Mouse (Mus musculus) layer of hippocampus, adult 2 months (tissue): ENCODE measurements around the gene H2al1h. TPM values are rescaled to one million over a fixed set of nuclear protein-coding genes. Genes with fewer than 3 reads are reported as not detected.
"Not testable (repeated sequence)": the region's sequence is repeated elsewhere in the genome, so short reads cannot be mapped to it uniquely, and the experiment has no call there.

ENCODE experiments used
- DNase-seq, 2 experiments: peaks; one replicate each; pipeline ENCODE4 v3.0.0; 2022; ENCODE audit warnings: low spot score in 2 of 2
- H3K27ac ChIP-seq: fragments of 200-600 bp; 2 replicates; pipeline ENCODE4 v1.8.1; 2022
- H3K4me3 ChIP-seq: fragments of 200-600 bp; 2 replicates; pipeline ENCODE4 v1.8.1; 2022; ENCODE audit warnings: mild to moderate bottlenecking
- CTCF ChIP-seq: fragments of 200-600 bp; conservative IDR thresholded peaks from 2 replicates; pipeline ENCODE4 v1.8.1; 2022; ENCODE audit warnings: antibody characterized with exemption, mild to moderate bottlenecking, moderate library complexity
- long read RNA-seq, 2 experiments: library from polyadenylated mRNA; stranded (forward); transcript quantifications; one replicate each; pipeline ENCODE4 v2.0.0; 2021; ENCODE audit warnings: borderline mapping rate in 2 of 2
- total RNA-seq, 2 experiments: library from RNA; stranded (reverse); gene quantifications; 2 replicates each; pipeline ENCODE4 v1.2.3; 2021

The H2al1h gene
- total RNA-seq = not detected
- long read RNA-seq, experiment 1 = 0 reads
- long read RNA-seq, experiment 2 = 0 reads

DNA sequence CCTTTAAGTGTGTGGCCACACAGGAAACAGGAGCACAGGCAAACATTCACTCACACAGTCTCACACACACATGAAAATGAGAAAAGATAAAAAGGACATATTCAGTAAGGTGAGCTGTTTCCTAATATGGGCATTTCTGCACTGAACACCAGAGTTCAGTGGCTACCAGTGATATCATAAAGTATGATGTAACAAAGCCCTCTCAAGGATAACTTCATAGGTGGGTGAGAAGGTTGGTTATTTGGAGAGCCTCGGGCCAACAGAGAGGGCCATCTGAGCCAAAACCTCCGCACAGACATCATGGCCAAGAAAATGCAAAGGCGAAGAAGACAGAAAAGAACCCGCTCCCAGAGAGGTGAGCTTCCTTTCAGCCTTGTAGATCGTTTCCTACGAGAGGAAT is at the start of gene H2al1h:
TSS of gene H2al1h (plus strand) at position 301 of the 400 bp plus-strand sequence.
- not testable (repeated sequence) for DNase-seq, H3K27ac ChIP-seq, H3K4me3 ChIP-seq

DNA sequence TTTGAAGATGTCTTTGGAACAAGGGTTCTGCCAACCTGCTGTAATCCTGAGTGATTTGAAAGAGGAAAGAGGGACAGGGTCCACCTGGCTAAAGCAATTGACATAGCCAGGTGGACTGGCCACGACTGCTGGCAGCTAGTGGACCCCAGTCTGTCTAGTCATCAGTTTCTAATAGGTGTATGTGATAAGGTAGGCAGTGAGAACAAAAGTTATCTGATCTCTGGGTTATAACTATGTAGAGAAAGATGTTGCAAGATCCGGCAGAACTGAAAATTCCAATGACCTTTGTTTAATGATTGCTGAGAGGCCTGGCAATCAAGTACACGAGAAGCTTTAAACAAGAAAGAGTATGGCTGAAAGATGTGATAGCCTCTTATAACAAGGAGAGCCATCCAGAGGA is 48.1 kb upstream of the H2al1h start:
- Histone ChIP-seq H3K27ac (no peak overlapping the region), H3K4me3 (no peak overlapping the region)
- TF ChIP-seq CTCF = no peak
- no peak for DNase-seq

DNA sequence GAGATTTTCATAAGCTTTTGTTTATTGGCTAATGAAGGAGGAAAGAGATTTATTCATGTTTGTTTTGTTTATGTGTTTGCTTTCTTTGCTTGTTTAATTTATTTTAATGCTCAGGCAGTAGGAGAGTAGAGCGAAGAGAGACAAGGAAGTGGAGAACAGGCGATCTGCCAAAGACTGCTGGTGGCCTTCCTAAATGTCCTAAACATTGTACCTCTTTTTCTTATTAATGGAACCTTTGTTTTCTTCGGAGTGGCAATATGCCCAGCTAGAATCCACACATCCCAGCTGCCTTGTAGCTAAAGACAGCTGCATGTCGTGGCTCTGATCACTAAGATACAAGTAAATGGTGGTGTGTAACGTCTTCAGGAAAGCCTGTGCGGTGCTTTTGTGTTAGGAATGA is 44.2 kb upstream of the H2al1h start:
- DNase-seq = no peak
- no peak overlapping the region for H3K27ac ChIP-seq
- TF ChIP-seq CTCF = no peak

DNA sequence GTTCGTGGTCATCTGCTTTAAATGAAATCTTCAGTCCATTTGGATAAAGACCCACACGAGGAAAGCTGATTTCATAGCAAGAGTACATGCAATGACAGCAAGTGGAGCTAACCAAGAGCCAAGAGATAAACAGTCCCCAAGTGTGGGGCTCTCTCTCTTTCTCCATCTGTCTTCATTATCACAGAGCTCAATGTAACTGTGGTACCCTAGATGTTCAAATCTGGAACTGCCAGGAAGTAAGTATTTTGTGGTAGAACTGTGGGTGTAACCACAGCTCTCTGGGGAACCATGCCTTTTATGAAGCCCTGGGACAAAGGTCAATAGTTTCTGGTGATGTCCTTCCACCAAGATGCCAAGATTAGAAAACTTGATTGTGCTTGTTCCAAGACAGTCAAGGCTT is 40.6 kb upstream of the H2al1h start:
- no peak overlapping the region for H3K27ac ChIP-seq
- H3K4me3 ChIP-seq = no peak overlapping the region
- no peak for DNase-seq
- no peak for TF ChIP-seq CTCF

More for the DNA sequence above, 44.2 kb upstream of the H2al1h start:
- no peak overlapping the region for H3K4me3 ChIP-seq

DNA sequence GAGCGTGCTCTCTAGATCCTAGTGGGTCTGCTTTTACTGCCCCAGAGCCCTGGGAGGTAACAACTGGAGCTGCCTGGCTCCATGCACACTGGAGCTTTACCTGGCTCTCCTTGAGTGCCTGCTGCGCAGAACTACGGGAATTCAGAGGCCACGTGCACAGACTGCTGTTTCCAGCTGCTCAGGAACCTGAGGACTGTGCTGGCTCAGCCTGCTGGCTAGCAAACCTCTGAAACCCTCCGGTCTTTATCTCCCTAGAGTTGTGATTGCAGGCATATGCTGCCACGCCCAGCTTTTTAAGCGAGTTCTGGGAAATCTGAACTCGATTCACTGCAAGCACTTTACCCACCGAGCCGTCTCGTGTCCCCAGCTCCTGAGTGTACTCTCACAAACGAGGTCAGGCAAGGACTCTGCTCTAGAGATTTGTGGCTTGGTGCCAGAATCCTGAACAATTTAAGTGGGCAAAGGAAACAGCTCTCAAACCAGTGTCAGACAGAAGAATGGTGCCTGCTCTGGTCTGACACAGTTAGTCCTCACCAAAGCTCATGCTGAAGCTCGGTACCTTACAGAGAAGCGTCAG is 32.9 kb upstream of the H2al1h start:
- TF ChIP-seq CTCF = no peak
- no peak overlapping the region for H3K4me3 ChIP-seq
- no peak overlapping the region for H3K27ac ChIP-seq
- DNase-seq = no peak

DNA sequence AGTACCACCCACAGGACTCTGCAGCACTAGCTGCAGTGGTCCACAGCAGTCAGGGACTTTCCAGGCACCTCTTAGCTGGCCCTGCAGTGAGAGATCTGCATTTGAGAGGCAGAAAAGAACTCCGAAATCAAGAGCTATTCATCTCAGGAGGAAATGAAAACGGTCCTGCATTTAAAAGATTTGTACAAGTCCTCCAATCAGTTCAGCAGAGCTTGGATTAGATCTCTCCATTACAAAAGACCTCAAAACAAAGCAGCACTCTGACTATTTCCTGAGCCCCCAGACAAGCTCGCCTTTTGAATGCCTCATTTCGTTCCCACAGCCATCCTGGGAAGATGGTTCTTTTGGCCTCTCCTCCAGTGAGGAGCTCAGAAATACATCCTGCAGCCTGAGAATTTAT is 32.0 kb upstream of the H2al1h start:
- DNase-seq = no peak
- TF ChIP-seq CTCF = no peak
- no peak overlapping the region for H3K4me3 ChIP-seq
- no peak overlapping the region for H3K27ac ChIP-seq

DNA sequence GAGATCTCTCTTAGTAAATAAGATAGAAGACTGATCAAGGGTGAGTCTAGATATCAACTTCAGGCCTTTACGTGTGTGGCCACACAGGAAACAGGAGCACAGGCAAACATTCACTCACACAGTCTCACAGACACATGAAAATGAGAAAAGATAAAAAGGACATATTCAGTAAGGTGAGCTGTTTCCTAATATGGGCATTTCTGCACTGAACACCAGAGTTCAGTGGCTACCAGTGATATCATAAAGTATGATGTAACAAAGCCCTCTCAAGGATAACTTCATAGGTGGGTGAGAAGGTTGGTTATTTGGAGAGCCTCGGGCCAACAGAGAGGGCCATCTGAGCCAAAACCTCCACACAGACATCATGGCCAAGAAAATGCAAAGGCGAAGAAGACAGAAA is 22.3 kb upstream of the H2al1h start, which contains the start of gene H2al1a:
TSS of gene H2al1a (plus strand) at position 301 of the 400 bp plus-strand sequence.
- DNase-seq, H3K27ac ChIP-seq, H3K4me3 ChIP-seq: not testable (repeated sequence)

DNA sequence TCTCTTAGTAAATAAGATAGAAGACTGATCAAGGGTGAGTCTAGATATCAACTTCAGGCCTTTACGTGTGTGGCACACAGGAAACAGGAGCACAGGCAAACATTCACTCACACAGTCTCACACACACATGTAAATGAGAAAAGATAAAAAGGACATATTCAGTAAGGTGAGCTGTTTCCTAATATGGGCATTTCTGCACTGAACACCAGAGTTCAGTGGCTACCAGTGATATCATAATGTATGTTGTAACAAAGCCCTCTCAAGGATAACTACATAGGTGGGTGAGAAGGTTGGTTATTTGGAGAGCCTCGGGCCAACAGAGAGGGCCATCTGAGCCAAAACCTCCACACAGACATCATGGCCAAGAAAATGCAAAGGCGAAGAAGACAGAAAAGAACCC is 19.2 kb upstream of the H2al1h start, which contains the start of gene H2al1b:
TSS of gene H2al1b (plus strand) at position 301 of the 400 bp plus-strand sequence.
- not testable (repeated sequence) for H3K27ac ChIP-seq, H3K4me3 ChIP-seq, DNase-seq

DNA sequence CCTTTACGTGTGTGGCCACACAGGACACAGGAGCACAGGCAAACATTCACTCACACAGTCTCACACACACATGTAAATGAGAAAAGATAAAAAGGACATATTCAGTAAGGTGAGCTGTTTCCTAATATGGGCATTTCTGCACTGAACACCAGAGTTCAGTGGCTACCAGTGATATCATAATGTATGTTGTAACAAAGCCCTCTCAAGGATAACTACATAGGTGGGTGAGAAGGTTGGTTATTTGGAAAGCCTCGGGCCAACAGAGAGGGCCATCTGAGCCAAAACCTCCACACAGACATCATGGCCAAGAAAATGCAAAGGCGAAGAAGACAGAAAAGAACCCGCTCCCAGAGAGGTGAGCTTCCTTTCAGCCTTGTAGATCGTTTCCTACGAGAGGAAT is 15.9 kb upstream of the H2al1h start, which contains the start of gene H2al1c:
TSS of gene H2al1c (plus strand) at position 301 of the 400 bp plus-strand sequence.
- DNase-seq, H3K4me3 ChIP-seq, H3K27ac ChIP-seq: not testable (repeated sequence)

DNA sequence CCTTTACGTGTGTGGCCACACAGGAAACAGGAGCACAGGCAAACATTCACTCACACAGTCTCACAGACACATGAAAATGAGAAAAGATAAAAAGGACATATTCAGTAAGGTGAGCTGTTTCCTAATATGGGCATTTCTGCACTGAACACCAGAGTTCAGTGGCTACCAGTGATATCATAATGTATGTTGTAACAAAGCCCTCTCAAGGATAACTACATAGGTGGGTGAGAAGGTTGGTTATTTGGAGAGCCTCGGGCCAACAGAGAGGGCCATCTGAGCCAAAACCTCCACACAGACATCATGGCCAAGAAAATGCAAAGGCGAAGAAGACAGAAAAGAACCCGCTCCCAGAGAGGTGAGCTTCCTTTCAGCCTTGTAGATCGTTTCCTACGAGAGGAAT is 12.8 kb upstream of the H2al1h start, which contains the start of gene H2al1d:
TSS of gene H2al1d (plus strand) at position 301 of the 400 bp plus-strand sequence.
- H3K27ac ChIP-seq = not testable (repeated sequence)

DNA sequence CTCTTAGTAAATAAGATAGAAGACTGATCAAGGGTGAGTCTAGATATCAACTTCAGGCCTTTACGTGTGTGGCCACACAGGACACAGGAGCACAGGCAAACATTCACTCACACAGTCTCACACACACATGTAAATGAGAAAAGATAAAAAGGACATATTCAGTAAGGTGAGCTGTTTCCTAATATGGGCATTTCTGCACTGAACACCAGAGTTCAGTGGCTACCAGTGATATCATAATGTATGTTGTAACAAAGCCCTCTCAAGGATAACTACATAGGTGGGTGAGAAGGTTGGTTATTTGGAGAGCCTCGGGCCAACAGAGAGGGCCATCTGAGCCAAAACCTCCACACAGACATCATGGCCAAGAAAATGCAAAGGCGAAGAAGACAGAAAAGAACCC is 9.7 kb upstream of the H2al1h start, which contains the start of gene H2al1e:
TSS of gene H2al1e (plus strand) at position 301 of the 400 bp plus-strand sequence.
- H3K4me3 ChIP-seq, DNase-seq: not testable (repeated sequence)

More for the DNA sequence above, 12.8 kb upstream of the H2al1h start, which contains the start of gene H2al1d:
- DNase-seq, H3K4me3 ChIP-seq: not testable (repeated sequence)

DNA sequence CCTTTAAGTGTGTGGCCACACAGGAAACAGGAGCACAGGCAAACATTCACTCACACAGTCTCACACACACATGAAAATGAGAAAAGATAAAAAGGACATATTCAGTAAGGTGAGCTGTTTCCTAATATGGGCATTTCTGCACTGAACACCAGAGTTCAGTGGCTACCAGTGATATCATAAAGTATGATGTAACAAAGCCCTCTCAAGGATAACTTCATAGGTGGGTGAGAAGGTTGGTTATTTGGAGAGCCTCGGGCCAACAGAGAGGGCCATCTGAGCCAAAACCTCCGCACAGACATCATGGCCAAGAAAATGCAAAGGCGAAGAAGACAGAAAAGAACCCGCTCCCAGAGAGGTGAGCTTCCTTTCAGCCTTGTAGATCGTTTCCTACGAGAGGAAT is 6.4 kb upstream of the H2al1h start, which contains the start of gene H2al1f:
TSS of gene H2al1f (plus strand) at position 301 of the 400 bp plus-strand sequence.
- not testable (repeated sequence) for DNase-seq, H3K4me3 ChIP-seq, H3K27ac ChIP-seq

More for the DNA sequence above, 9.7 kb upstream of the H2al1h start, which contains the start of gene H2al1e:
- not testable (repeated sequence) for H3K27ac ChIP-seq

DNA sequence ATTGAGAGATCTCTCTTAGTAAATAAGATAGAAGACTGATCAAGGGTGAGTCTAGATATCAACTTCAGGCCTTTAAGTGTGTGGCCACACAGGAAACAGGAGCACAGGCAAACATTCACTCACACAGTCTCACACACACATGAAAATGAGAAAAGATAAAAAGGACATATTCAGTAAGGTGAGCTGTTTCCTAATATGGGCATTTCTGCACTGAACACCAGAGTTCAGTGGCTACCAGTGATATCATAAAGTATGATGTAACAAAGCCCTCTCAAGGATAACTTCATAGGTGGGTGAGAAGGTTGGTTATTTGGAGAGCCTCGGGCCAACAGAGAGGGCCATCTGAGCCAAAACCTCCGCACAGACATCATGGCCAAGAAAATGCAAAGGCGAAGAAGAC is 3.3 kb upstream of the H2al1h start, which contains the start of gene H2al1g:
TSS of gene H2al1g (plus strand) at position 301 of the 400 bp plus-strand sequence.
- not testable (repeated sequence) for DNase-seq, H3K4me3 ChIP-seq

DNA sequence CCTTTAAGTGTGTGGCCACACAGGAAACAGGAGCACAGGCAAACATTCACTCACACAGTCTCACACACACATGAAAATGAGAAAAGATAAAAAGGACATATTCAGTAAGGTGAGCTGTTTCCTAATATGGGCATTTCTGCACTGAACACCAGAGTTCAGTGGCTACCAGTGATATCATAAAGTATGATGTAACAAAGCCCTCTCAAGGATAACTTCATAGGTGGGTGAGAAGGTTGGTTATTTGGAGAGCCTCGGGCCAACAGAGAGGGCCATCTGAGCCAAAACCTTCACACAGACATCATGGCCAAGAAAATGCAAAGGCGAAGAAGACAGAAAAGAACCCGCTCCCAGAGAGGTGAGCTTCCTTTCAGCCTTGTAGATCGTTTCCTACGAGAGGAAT is 3.1 kb downstream of the H2al1h start, which contains the start of gene H2al1i:
TSS of gene H2al1i (plus strand) at position 301 of the 400 bp plus-strand sequence.
- H3K27ac ChIP-seq, DNase-seq, H3K4me3 ChIP-seq: not testable (repeated sequence)

More for the DNA sequence above, 3.3 kb upstream of the H2al1h start, which contains the start of gene H2al1g:
- H3K27ac ChIP-seq = not testable (repeated sequence)

DNA sequence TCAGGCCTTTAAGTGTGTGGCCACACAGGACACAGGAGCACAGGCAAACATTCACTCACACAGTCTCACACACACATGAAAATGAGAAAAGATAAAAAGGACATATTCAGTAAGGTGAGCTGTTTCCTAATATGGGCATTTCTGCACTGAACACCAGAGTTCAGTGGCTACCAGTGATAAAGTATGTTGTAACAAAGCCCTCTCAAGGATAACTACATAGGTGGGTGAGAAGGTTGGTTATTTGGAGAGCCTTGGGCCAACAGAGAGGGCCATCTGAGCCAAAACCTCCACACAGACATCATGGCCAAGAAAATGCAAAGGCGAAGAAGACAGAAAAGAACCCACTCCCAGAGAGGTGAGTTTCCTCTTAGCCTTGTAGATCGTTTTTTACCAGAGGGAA is 6.2 kb downstream of the H2al1h start, which contains the start of gene H2al1j:
TSS of gene H2al1j (plus strand) at position 301 of the 400 bp plus-strand sequence.
- not testable (repeated sequence) for H3K27ac ChIP-seq

More for the DNA sequence above, 6.2 kb downstream of the H2al1h start, which contains the start of gene H2al1j:
- not testable (repeated sequence) for DNase-seq, H3K4me3 ChIP-seq
